Mouse (Mus musculus) monocyte, adult 5-6 weeks (primary cell): Measurements from ENCODE around the gene Gm5269. TPM values are rescaled to one million over a fixed set of nuclear protein-coding genes. Genes with fewer than 3 reads are reported as not detected.

Experiments used
- total RNA-seq: library from RNA; stranded (forward); fragments of 200-1000, 200-491, 200-594 nt; gene quantifications from 3 replicates; pipeline ENCODE4 v1.2.3, GENCODE M21; 2017

Gm5269 gene
- total RNA-seq, 1 experiment from 2014 or later: not detected

Other genes with a start within 250 kb of the Gm5269 start
- gene Wdr75, start 95.1 kb downstream of the Gm5269 start, total RNA-seq: 34.2 to 56.3 TPM (median 38.3 TPM) in 3 replicates
- gene Slc40a1, start 36.2 kb upstream of the Gm5269 start, total RNA-seq: 2.0 to 5.7 TPM in 2 of 3 replicates, not detected in the other
- gene Dnah7b, start 176.0 kb upstream of the Gm5269 start, total RNA-seq: 0.10 to 0.21 TPM in 2 of 3 replicates, not detected in the other